Mouse (Mus musculus) urinary bladder, adult 2 months (tissue): ENCODE data around the gene Stk38l. TPM values are rescaled to one million over a fixed set of nuclear protein-coding genes. Genes with fewer than 3 reads are reported as not detected.

ENCODE experiments used
- polyA plus RNA-seq: library from polyadenylated mRNA; depleted of rRNA; stranded (reverse); fragments of >200 nt; gene quantifications from 2 replicates; pipeline ENCODE4 v1.2.3, GENCODE M21; 2012; rRNA removed

The Stk38l gene
- polyA plus RNA-seq, 1 experiment: 14.2 TPM

Other genes starting within 250 kb of the Stk38l start
- gene Itpr2, start 222.8 kb upstream of the Stk38l start, polyA plus RNA-seq: 3.9 and 4.9 TPM in 2 replicates
- gene Fgfr1op2, start 147.8 kb upstream of the Stk38l start, polyA plus RNA-seq: 83.9 and 91.5 TPM in 2 replicates
- 48.0 and 54.4 TPM in 2 replicates for gene Ints13, start 147.2 kb upstream of the Stk38l start, polyA plus RNA-seq
- 77.1 and 98.5 TPM in 2 replicates for gene Med21, start 82.4 kb upstream of the Stk38l start, polyA plus RNA-seq
- 19.6 and 29.0 TPM in 2 replicates for gene Tm7sf3, start 82.2 kb upstream of the Stk38l start, polyA plus RNA-seq
- gene Arntl2, start 71.1 kb downstream of the Stk38l start, polyA plus RNA-seq: 28.4 and 28.6 TPM in 2 replicates
- not detected in 2 replicates for gene Smco2, start 125.1 kb downstream of the Stk38l start, polyA plus RNA-seq
- gene Ppfibp1, start 163.5 kb downstream of the Stk38l start, polyA plus RNA-seq: 64.0 TPM in 2 replicates
- not detected in 2 replicates for gene 1700034J05Rik, start 229.4 kb downstream of the Stk38l start, polyA plus RNA-seq